ENCODE assay signal across 1 mouse cellular context in genomic region chr5:130255799-130256525, GRCm38 (mm10).
TF ChIP-seq lines count a peak whose summit lies in the region.

No protein-coding gene starts in this region.

TF ChIP-seq in MEL, 35 proteins besides CTCF, POLR2A, EP300 and RAD21:
- TF ChIP-seq RCOR1 (IDR thresholded peaks at IDR 0.05; ENCODE audit: low read depth, low read length) (peak; percentile 35; the same call in 1 of the 2 replicates), TBP (IDR thresholded peaks at IDR 0.05; ENCODE audit: low read depth, low read length) (0 out of 2 replicates have a peak, but pooled peaks have one; percentile 3), USF1 (IDR thresholded peaks at IDR 0.05; ENCODE audit: low read depth, low read length) (0 out of 2 replicates have a peak, but pooled peaks have one; percentile 4), ZNF384 (IDR thresholded peaks at IDR 0.05; ENCODE audit: low read depth, low read length) (peak; percentile 55; the same call in 1 of the 2 replicates)
